Mouse (Mus musculus) bone marrow, adult 2 months (tissue): ENCODE measurements around the gene Tmem62.

ENCODE experiments used
- CTCF ChIP-seq: fragments of 200-500 bp; IDR thresholded peaks from 2 replicates; pipeline ENCODE4 v1.5.1; 2011; ENCODE audit warnings: low read length, control low read depth; ENCODE audit not compliant: control insufficient read depth, insufficient read depth
- POLR2A ChIP-seq: fragments of 200-500 bp; IDR thresholded peaks from 2 replicates; pipeline ENCODE4 v1.6.1; 2011; ENCODE audit warnings: low read depth, mild to moderate bottlenecking, control low read depth, low read length, borderline replicate concordance; ENCODE audit not compliant: control insufficient read depth

GRCm38 (mm10) chr2:120980861-120981260 is 4.0 kb downstream of the Tmem62 start:
- TF ChIP-seq POLR2A (no peak), CTCF (no peak)
